Mouse (Mus musculus) thymus, adult 2 months (tissue): ENCODE data around the gene Cnih3.

Experiments used
- CTCF ChIP-seq: fragments of 200-500 bp; IDR thresholded peaks from 2 replicates; pipeline ENCODE4 v1.5.1; 2012; ENCODE audit warnings: mild to moderate bottlenecking, control low read depth, low read length, moderate library complexity, borderline replicate concordance; ENCODE audit not compliant: control insufficient read depth, poor library complexity, insufficient read depth; ENCODE audit errors: extremely low read depth
- POLR2A ChIP-seq: fragments of 200-500 bp; IDR thresholded peaks from 2 replicates; pipeline ENCODE4 v1.6.1; 2012; ENCODE audit warnings: mild to moderate bottlenecking, low read length, control low read depth, moderate library complexity; ENCODE audit not compliant: control insufficient read depth, poor library complexity, insufficient read depth; ENCODE audit errors: extremely low read depth

DNA sequence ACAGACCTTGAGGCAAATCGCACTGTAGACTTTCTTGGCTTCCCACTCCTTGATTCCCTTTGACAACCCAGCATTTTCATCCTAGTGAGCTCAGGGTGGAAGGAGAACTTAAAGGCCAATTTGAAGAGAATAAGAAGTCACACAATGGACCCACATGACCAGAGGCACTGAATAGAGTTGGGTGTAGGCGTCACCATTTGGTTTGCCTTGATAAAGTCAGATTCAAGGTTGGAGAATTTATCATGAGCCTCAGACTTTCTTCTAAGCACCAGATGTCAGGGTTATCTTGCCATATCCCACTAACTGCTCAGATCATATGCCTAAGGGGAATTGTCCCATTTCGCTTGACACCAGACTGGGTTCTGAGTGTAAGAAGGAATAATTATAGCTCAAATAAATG lies 29.3 kb upstream of the Cnih3 start:
- TF ChIP-seq CTCF (no peak), POLR2A (no peak)
